Mouse (Mus musculus): ENCODE measurements at regions not wholly inside any gene's neighbourhood (a gene's known extent, or its start where the extent isn't known, plus 50 kb on each side); places are given as distances from the start of the nearest gene placed in this dataset.

GRCm38 (mm10) chr8:118147359-118148205 lies 136.0 kb upstream of the Cdh13 start:
- 66% methylated on average over 10 of the region's 10 CpGs for WGBS (ENCODE audit: insufficient replicate concordance)
- TF ChIP-seq EP300 (IDR thresholded peaks at IDR 0.05; ENCODE audit: low read depth) = no peak
- no peak for TF ChIP-seq CTCF (IDR thresholded peaks at IDR 0.05; ENCODE audit: low read depth)
- Histone ChIP-seq H3K27me3 (ENCODE audit: control insufficient read depth, insufficient read depth, low read length) (no peaks in the 10 kb centered on the region), H3K36me3 (replicated peaks; ENCODE audit: control insufficient read depth, insufficient read depth, low read depth) (no peaks in the 10 kb centered on the region), H3K4me3 (ENCODE audit: insufficient read depth in 1 of 2, low read depth in 2 of 2, low read length in 2 of 2) (no peak overlapping the region), H3K9ac (replicated peaks) (no peak overlapping the region), H3K4me2 (ENCODE audit: low read depth) (no peak overlapping the region), H3K4me1 (replicated peaks; ENCODE audit: control insufficient read depth in 2 of 2, insufficient read depth in 2 of 2, low read length in 1 of 2) (no peaks in the 10 kb centered on the region), H3K9me3 (ENCODE audit: control insufficient read depth, low read length) (no peaks in the 10 kb centered on the region), H3K27ac (no peak overlapping the region)
- DNase-seq (ENCODE audit: low read depth in 3 of 3, low spot score in 3 of 3) = no peak
- ATAC-seq (ENCODE audit: insufficient read depth) = no peak

- H3K4me1 ChIP-seq (replicated peaks; ENCODE audit: control insufficient read depth in 2 of 2, insufficient read depth in 2 of 2, low read length in 1 of 2) = no peaks in the 10 kb centered on the region
- no peak overlapping the region for H3K9ac ChIP-seq (replicated peaks)
- H3K4me3 ChIP-seq (ENCODE audit: insufficient read depth in 1 of 2, low read depth in 2 of 2, low read length in 2 of 2) = no peak overlapping the region
- TF ChIP-seq EP300 (IDR thresholded peaks at IDR 0.05; ENCODE audit: low read depth) (no peak), CTCF (IDR thresholded peaks at IDR 0.05; ENCODE audit: low read depth) (no peak)
- DNase-seq (ENCODE audit: low read depth in 3 of 3, low spot score in 3 of 3) (no peak), ATAC-seq (ENCODE audit: insufficient read depth) (no peak)
- H3K36me3 ChIP-seq (replicated peaks; ENCODE audit: control insufficient read depth, insufficient read depth, low read depth) = no peaks in the 10 kb centered on the region
- no peaks in the 10 kb centered on the region for H3K9me3 ChIP-seq (ENCODE audit: control insufficient read depth, low read length)
- no peaks in the 10 kb centered on the region for H3K27me3 ChIP-seq (ENCODE audit: control insufficient read depth, insufficient read depth, low read length)
- no peak overlapping the region for H3K27ac ChIP-seq
- H3K4me2 ChIP-seq (ENCODE audit: low read depth) = no peak overlapping the region
- 57% methylated on average over 5 of the region's 5 CpGs for WGBS (ENCODE audit: insufficient replicate concordance)
Measured at GRCm38 (mm10) chr8:118144546-118144945, 139.0 kb upstream of the Cdh13 start.

DNA sequence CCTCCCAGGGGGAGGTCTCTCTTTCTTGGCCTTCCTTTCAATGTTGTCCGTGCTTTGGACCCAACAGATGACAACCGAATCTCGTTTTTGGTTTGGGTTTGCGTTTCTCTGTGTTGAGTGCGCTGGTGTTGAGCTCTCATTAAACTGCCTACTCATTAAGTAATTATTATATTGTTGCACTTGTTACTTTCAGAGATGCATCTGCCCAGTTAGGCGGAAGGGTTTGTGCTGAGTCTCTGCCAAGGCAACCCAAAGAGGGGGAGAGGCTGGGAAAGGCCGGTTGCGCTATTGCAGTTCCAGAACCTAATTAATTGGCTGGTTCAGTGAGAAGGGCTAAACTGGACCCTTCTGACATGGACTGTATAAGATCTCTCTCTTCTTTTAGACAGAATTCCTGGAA lies 141.2 kb upstream of the Cdh13 start:
- no peaks in the 10 kb centered on the region for H3K36me3 ChIP-seq (replicated peaks; ENCODE audit: control insufficient read depth, insufficient read depth, low read depth)
- H3K27ac ChIP-seq = no peak overlapping the region
- H3K4me1 ChIP-seq (replicated peaks; ENCODE audit: control insufficient read depth in 2 of 2, insufficient read depth in 2 of 2, low read length in 1 of 2) = no peaks in the 10 kb centered on the region
- H3K9me3 ChIP-seq (ENCODE audit: control insufficient read depth, low read length) = no peaks in the 10 kb centered on the region
- no peak overlapping the region for H3K9ac ChIP-seq (replicated peaks)
- H3K4me3 ChIP-seq (ENCODE audit: insufficient read depth in 1 of 2, low read depth in 2 of 2, low read length in 2 of 2) = no peak overlapping the region
- TF ChIP-seq CTCF (IDR thresholded peaks at IDR 0.05; ENCODE audit: low read depth) = no peak
- TF ChIP-seq EP300 (IDR thresholded peaks at IDR 0.05; ENCODE audit: low read depth) = no peak
- no peak overlapping the region for H3K4me2 ChIP-seq (ENCODE audit: low read depth)
- no peak for ATAC-seq (ENCODE audit: insufficient read depth)
- WGBS (ENCODE audit: insufficient replicate concordance) = 62% methylated on average over 8 of the region's 8 CpGs
- DNase-seq (ENCODE audit: low read depth in 3 of 3, low spot score in 3 of 3) = no peak
- H3K27me3 ChIP-seq (ENCODE audit: control insufficient read depth, insufficient read depth, low read length) = no peaks in the 10 kb centered on the region

DNA sequence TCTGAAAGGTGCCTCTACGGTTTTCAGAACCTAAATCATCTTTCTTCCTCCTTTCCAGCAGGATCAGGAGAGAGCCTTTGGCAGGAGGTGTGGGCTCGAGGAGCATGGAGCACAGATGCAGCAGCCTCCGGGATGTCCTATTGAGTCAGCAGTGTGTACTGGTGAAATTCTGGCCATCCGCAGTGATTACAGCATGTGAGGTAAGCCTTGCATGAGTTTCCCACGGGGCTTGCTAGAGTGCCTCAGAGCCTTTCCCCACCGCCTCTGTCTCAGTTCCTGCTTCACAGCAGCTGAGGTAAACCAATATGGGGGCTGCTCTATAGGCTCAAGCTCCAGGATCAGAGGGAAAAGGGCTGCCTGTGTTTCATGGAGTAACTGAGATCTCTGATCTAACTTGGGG lies 143.6 kb upstream of the Cdh13 start:
- Histone ChIP-seq H3K27me3 (ENCODE audit: control insufficient read depth, insufficient read depth, low read length) (no peaks in the 10 kb centered on the region), H3K4me2 (ENCODE audit: low read depth) (no peak overlapping the region), H3K4me1 (replicated peaks; ENCODE audit: control insufficient read depth in 2 of 2, insufficient read depth in 2 of 2, low read length in 1 of 2) (no peaks in the 10 kb centered on the region), H3K9ac (replicated peaks) (no peak overlapping the region), H3K27ac (no peak overlapping the region), H3K36me3 (replicated peaks; ENCODE audit: control insufficient read depth, insufficient read depth, low read depth) (no peaks in the 10 kb centered on the region), H3K4me3 (ENCODE audit: insufficient read depth in 1 of 2, low read depth in 2 of 2, low read length in 2 of 2) (no peak overlapping the region), H3K9me3 (ENCODE audit: control insufficient read depth, low read length) (no peaks in the 10 kb centered on the region)
- WGBS (ENCODE audit: insufficient replicate concordance) = 49% methylated on average over 6 of the region's 6 CpGs
- no peak for ATAC-seq (ENCODE audit: insufficient read depth)
- no peak for DNase-seq (ENCODE audit: low read depth in 3 of 3, low spot score in 3 of 3)
- TF ChIP-seq EP300 (IDR thresholded peaks at IDR 0.05; ENCODE audit: low read depth) = no peak
- TF ChIP-seq CTCF (IDR thresholded peaks at IDR 0.05; ENCODE audit: low read depth) = no peak

- Histone ChIP-seq H3K9me3 (ENCODE audit: control insufficient read depth, low read length) (no peaks in the 10 kb centered on the region), H3K4me3 (ENCODE audit: insufficient read depth in 1 of 2, low read depth in 2 of 2, low read length in 2 of 2) (no peak overlapping the region), H3K27me3 (ENCODE audit: control insufficient read depth, insufficient read depth, low read length) (no peaks in the 10 kb centered on the region), H3K9ac (replicated peaks) (no peak overlapping the region), H3K36me3 (replicated peaks; ENCODE audit: control insufficient read depth, insufficient read depth, low read depth) (no peaks in the 10 kb centered on the region), H3K4me1 (replicated peaks; ENCODE audit: control insufficient read depth in 2 of 2, insufficient read depth in 2 of 2, low read length in 1 of 2) (no peaks in the 10 kb centered on the region), H3K4me2 (ENCODE audit: low read depth) (no peak overlapping the region), H3K27ac (no peak overlapping the region)
- 60% methylated on average over 3 of the region's 3 CpGs for WGBS (ENCODE audit: insufficient replicate concordance)
- DNase-seq (ENCODE audit: low read depth in 3 of 3, low spot score in 3 of 3) = no peak
- no peak for TF ChIP-seq EP300 (IDR thresholded peaks at IDR 0.05; ENCODE audit: low read depth)
- no peak for TF ChIP-seq CTCF (IDR thresholded peaks at IDR 0.05; ENCODE audit: low read depth)
- ATAC-seq (ENCODE audit: insufficient read depth) = no peak
Measured at GRCm38 (mm10) chr8:118137846-118138245, 145.7 kb upstream of the Cdh13 start.
